Mouse (Mus musculus) left cerebral cortex, postnatal 36 days (tissue): Measurements from ENCODE around the gene Gm3646. TPM values are rescaled to one million over a fixed set of nuclear protein-coding genes. Genes with fewer than 3 reads are reported as not detected.

Source experiments
- DNase-seq, 2 experiments: peaks; one replicate each; pipeline ENCODE4 v3.0.0; 2021 to 2022; ENCODE audit warnings: low spot score in 2 of 2, mixed read lengths in 1 of 2
- intact Hi-C: fragments of 180-260 bp; cut with DNase I; formaldehyde crosslinking; loops from one replicate; pipeline ENCODE4 v1.15.1; 2025
- total RNA-seq, 2 experiments: library from RNA; stranded (reverse); gene quantifications; 2 replicates each; pipeline ENCODE4 v1.2.3; 2021

The Gm3646 gene
- total RNA-seq, 2 experiments from 2014 or later = not detected

GRCm38 (mm10) chr1:39784632-39785031 lies 20.5 kb downstream of the Gm3646 start:
- intact Hi-C loops = no loop called here
- no peak for DNase-seq

GRCm38 (mm10) chr1:39781835-39782234 lies 23.3 kb downstream of the Gm3646 start:
- intact Hi-C loops = no loop called here
- DNase-seq = no peak

GRCm38 (mm10) chr1:39779111-39779980 lies 25.8 kb downstream of the Gm3646 start:
- no peak for DNase-seq
- intact Hi-C loops = no loop called here

- DNase-seq = no peak
Observed at GRCm38 (mm10) chr1:39773991-39774729, 31.0 kb downstream of the Gm3646 start.

GRCm38 (mm10) chr1:39773551-39773950 lies 31.6 kb downstream of the Gm3646 start:
- intact Hi-C loops = no loop called here
- DNase-seq = no peak

More at GRCm38 (mm10) chr1:39773991-39774729, 31.0 kb downstream of the Gm3646 start:
- intact Hi-C loops = no loop called here

GRCm38 (mm10) chr1:39772401-39773095 lies 32.6 kb downstream of the Gm3646 start:
- intact Hi-C loops = no loop called here
- DNase-seq = no peak

GRCm38 (mm10) chr1:39770436-39770835 lies 34.7 kb downstream of the Gm3646 start:
- intact Hi-C loops = no loop called here
- DNase-seq = no peak

GRCm38 (mm10) chr1:39768017-39768416 lies 37.1 kb downstream of the Gm3646 start:
- intact Hi-C loops = loop anchor here (10.0 kb wide), 1 partner anchor 217 kb away; no protein-coding TSS in a partner anchor

GRCm38 (mm10) chr1:39765854-39766493 lies 39.2 kb downstream of the Gm3646 start:
- DNase-seq = no peak
- intact Hi-C loops = loop anchor here (10.0 kb wide), 1 partner anchor 219 kb away; no protein-coding TSS in a partner anchor

More at GRCm38 (mm10) chr1:39768017-39768416, 37.1 kb downstream of the Gm3646 start:
- DNase-seq = no peak

GRCm38 (mm10) chr1:39762025-39762370 lies 43.1 kb downstream of the Gm3646 start:
- peak; percentile 69 to 79 for DNase-seq
- intact Hi-C loops = loop anchor here (5.0 to 10.0 kb wide), 2 partner anchors 175 to 223 kb away; no protein-coding TSS in a partner anchor

GRCm38 (mm10) chr1:39761211-39762024 lies 43.7 kb downstream of the Gm3646 start:
- intact Hi-C loops = loop anchor here (2.0 to 10.0 kb wide), 3 partner anchors 139 to 223 kb away; partner anchors contain the start of gene Map4k4
- DNase-seq = peak; percentile 45 to 59

- no peak for DNase-seq
- intact Hi-C loops = loop anchor here (2.0 to 10.0 kb wide), 3 partner anchors 141 to 225 kb away; partner anchors contain the start of gene Map4k4
Observed at GRCm38 (mm10) chr1:39760181-39760715, 44.9 kb downstream of the Gm3646 start.

- no peak for DNase-seq
- intact Hi-C loops = loop anchor here (2.0 to 10.0 kb wide), 3 partner anchors 141 to 225 kb away; partner anchors contain the start of gene Map4k4
Observed at GRCm38 (mm10) chr1:39759231-39760175, 45.6 kb downstream of the Gm3646 start.

- DNase-seq = no peak
- intact Hi-C loops = no loop called here
Observed at GRCm38 (mm10) chr1:39758244-39758643, 46.9 kb downstream of the Gm3646 start.

- no peak for DNase-seq
- intact Hi-C loops = no loop called here
Observed at GRCm38 (mm10) chr1:39756952-39757351, 48.2 kb downstream of the Gm3646 start.

GRCm38 (mm10) chr1:39754224-39754957 lies 50.7 kb downstream of the Gm3646 start:
- DNase-seq = no peak
- intact Hi-C loops = no loop called here
